Mouse (Mus musculus): ENCODE data around the gene Cd300c. TPM values are rescaled to one million over a fixed set of nuclear protein-coding genes. Genes with fewer than 3 reads are reported as not detected.
"Not testable (repeated sequence)": the region's sequence is repeated elsewhere in the genome, so short reads cannot be mapped to it uniquely, and the experiment has no call there.

Gene Cd300c
- polyA plus RNA-seq, 1 experiment, result 1.2 TPM

- 58% methylated on average over 4 of the region's 4 CpGs for WGBS
- Histone ChIP-seq H3K4me1 (ENCODE audit: control insufficient read depth, insufficient read depth, low read length) (no peaks in the 10 kb centered on the region), H3K4me3 (replicated peaks; ENCODE audit: extremely low read depth, low read depth, low read length) (no peak overlapping the region)
- DNase-seq, result no peak
- TF ChIP-seq POLR2A (IDR thresholded peaks at IDR 0.05; ENCODE audit: borderline replicate concordance, extremely low read depth, low read depth, low read length) (no peak), CTCF (IDR thresholded peaks at IDR 0.05; ENCODE audit: insufficient read depth, low read length) (no peak)
These were observed 35.4 kb downstream of the Cd300c start for GRCm38 (mm10) chr11:114933591-114933990.

GRCm38 (mm10) chr11:114931041-114931440 is 37.9 kb downstream of the Cd300c start:
- WGBS, result 64% methylated on average over 5 of the region's 5 CpGs
- no peak for DNase-seq
- Histone ChIP-seq H3K4me1 (ENCODE audit: control insufficient read depth, insufficient read depth, low read length) (no peaks in the 10 kb centered on the region), H3K4me3 (replicated peaks; ENCODE audit: extremely low read depth, low read depth, low read length) (no peak overlapping the region)
- TF ChIP-seq POLR2A (IDR thresholded peaks at IDR 0.05; ENCODE audit: borderline replicate concordance, extremely low read depth, low read depth, low read length) (no peak), CTCF (IDR thresholded peaks at IDR 0.05; ENCODE audit: insufficient read depth, low read length) (no peak)

GRCm38 (mm10) chr11:114929581-114929980 is 39.4 kb downstream of the Cd300c start:
- no peak overlapping the region for H3K4me3 ChIP-seq (replicated peaks; ENCODE audit: extremely low read depth, low read depth, low read length)
- no peaks in the 10 kb centered on the region for H3K4me1 ChIP-seq (ENCODE audit: control insufficient read depth, insufficient read depth, low read length)
- no peak for TF ChIP-seq CTCF (IDR thresholded peaks at IDR 0.05; ENCODE audit: insufficient read depth, low read length)
- no peak for TF ChIP-seq POLR2A (IDR thresholded peaks at IDR 0.05; ENCODE audit: borderline replicate concordance, extremely low read depth, low read depth, low read length)
- WGBS, result 84% methylated on average over 2 of the region's 2 CpGs
- DNase-seq, result no peak

DNA sequence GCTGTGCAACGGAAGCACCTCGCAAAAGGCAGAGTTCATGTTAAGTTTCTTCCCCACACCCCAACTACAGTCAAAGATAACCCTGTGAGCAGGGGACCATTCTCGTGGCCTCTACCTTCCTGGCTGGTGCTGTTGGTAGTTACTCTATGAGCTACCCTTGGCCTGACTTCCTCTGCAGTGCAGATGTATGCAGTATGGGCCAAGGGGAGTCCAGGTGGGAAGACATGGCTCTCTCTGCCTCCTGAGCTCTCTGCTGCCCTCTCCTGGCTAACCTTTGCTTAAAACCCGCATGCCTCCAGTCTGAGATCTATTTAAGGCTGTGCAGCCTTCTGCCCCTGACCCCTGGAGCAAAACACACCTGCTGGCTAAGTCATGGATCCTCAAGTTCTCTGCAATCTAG is 45.0 kb downstream of the Cd300c start:
- H3K4me1 ChIP-seq (ENCODE audit: control insufficient read depth, insufficient read depth, low read length), result no peaks in the 10 kb centered on the region
- TF ChIP-seq POLR2A (IDR thresholded peaks at IDR 0.05; ENCODE audit: borderline replicate concordance, extremely low read depth, low read depth, low read length), result no peak
- peak; percentile 64 for TF ChIP-seq CTCF (IDR thresholded peaks at IDR 0.05; ENCODE audit: insufficient read depth, low read length)
- WGBS, result 73% methylated on average over 4 of the region's 4 CpGs
- no peak overlapping the region for H3K4me3 ChIP-seq (replicated peaks; ENCODE audit: extremely low read depth, low read depth, low read length)
- no peak for DNase-seq

DNA sequence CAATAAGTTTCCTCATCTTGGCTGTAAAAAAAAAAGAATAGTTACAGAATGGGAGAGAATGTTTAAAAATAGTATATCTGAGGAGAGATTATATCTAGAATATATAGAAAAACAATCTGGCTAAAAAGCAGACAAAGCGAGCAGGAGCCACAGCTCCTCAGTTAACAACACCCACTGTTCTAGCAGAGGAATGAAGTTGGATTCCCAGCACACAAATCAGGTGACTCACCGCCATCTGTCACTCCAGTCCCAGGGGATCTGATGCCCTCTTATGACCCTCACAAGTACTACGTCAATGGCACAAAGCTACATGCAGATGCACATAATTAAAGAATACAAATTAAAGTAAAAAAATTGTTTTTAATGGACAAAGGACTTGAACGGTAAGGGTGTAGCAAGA is 46.5 kb downstream of the Cd300c start:
- WGBS, result 78% methylated on average over 4 of the region's 4 CpGs

DNA sequence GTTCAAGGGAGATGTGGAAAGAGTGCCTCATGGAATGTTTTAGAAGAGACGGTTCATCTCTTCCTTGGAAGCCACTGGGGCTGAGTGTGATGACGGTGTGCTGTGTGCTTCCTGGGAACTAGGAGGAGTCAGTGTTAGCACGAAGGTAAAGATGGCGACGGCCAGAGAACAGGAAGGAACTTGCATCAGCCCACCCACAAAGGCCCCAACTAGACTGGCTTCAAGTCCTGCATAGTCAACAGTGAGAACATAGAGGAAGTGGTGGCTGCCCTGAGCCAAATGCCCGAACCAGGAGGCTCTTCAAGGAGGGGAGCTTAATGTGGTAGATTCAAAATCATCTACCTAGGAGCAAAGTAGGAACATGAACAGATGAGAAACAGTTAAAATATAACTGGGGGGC is 51.8 kb downstream of the Cd300c start:
- no peak for DNase-seq
- TF ChIP-seq CTCF (IDR thresholded peaks at IDR 0.05; ENCODE audit: insufficient read depth, low read length) (no peak), POLR2A (IDR thresholded peaks at IDR 0.05; ENCODE audit: borderline replicate concordance, extremely low read depth, low read depth, low read length) (no peak)
- no peaks in the 10 kb centered on the region for H3K4me1 ChIP-seq (ENCODE audit: control insufficient read depth, insufficient read depth, low read length)
- 53% methylated on average over 6 of the region's 6 CpGs for WGBS
- H3K4me3 ChIP-seq (replicated peaks; ENCODE audit: extremely low read depth, low read depth, low read length), result no peak overlapping the region

More for the DNA sequence above, 46.5 kb downstream of the Cd300c start:
- TF ChIP-seq CTCF (IDR thresholded peaks at IDR 0.05; ENCODE audit: insufficient read depth, low read length), result no peak
- TF ChIP-seq POLR2A (IDR thresholded peaks at IDR 0.05; ENCODE audit: borderline replicate concordance, extremely low read depth, low read depth, low read length), result no peak
- H3K4me1 ChIP-seq (ENCODE audit: control insufficient read depth, insufficient read depth, low read length), result no peaks in the 10 kb centered on the region
- no peak for DNase-seq
- H3K4me3 ChIP-seq (replicated peaks; ENCODE audit: extremely low read depth, low read depth, low read length), result no peak overlapping the region

- no peak for TF ChIP-seq CTCF (IDR thresholded peaks at IDR 0.05; ENCODE audit: insufficient read depth, low read length)
- no peak for TF ChIP-seq POLR2A (IDR thresholded peaks at IDR 0.05; ENCODE audit: borderline replicate concordance, extremely low read depth, low read depth, low read length)
- no peak for DNase-seq
- WGBS, result 12% methylated on average over 7 of the region's 7 CpGs
- Histone ChIP-seq H3K4me1 (ENCODE audit: control insufficient read depth, insufficient read depth, low read length) (no peaks in the 10 kb centered on the region), H3K4me3 (replicated peaks; ENCODE audit: extremely low read depth, low read depth, low read length) (no peak overlapping the region)
These were observed 54.0 kb downstream of the Cd300c start for GRCm38 (mm10) chr11:114914978-114915377.

- no peak overlapping the region for H3K4me3 ChIP-seq (replicated peaks; ENCODE audit: extremely low read depth, low read depth, low read length)
- no peaks in the 10 kb centered on the region for H3K4me1 ChIP-seq (ENCODE audit: control insufficient read depth, insufficient read depth, low read length)
- TF ChIP-seq POLR2A (IDR thresholded peaks at IDR 0.05; ENCODE audit: borderline replicate concordance, extremely low read depth, low read depth, low read length) (no peak), CTCF (IDR thresholded peaks at IDR 0.05; ENCODE audit: insufficient read depth, low read length) (peak; percentile 94)
- 7% methylated on average over 9 of the region's 9 CpGs for WGBS
- DNase-seq, result peak; percentile 72
These were observed 56.1 kb downstream of the Cd300c start for GRCm38 (mm10) chr11:114912847-114913246.

DNA sequence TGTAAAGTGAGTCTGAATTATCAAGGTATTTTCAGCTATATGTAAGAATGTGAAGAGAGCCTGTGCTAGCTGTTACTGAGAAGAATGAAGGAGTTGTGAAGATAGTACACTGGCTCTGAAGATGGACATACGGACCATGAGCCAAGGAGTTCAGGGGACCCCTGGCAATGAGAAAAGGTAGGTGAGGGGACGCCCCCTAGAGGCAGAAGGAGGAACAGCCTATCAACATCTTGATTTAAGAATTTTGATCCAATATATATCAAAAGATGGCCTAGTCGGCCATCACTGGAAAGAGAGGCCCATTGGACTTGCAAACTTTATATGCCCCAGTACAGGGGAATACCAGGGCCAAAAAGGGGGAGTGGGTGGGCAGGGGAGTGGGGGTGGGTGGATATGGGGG is 59.4 kb downstream of the Cd300c start:
- not testable (repeated sequence) for H3K4me3 ChIP-seq (replicated peaks; ENCODE audit: extremely low read depth, low read depth, low read length); H3K4me1 ChIP-seq (ENCODE audit: control insufficient read depth, insufficient read depth, low read length); DNase-seq
- 33% methylated on average over 3 of the region's 3 CpGs for WGBS

DNA sequence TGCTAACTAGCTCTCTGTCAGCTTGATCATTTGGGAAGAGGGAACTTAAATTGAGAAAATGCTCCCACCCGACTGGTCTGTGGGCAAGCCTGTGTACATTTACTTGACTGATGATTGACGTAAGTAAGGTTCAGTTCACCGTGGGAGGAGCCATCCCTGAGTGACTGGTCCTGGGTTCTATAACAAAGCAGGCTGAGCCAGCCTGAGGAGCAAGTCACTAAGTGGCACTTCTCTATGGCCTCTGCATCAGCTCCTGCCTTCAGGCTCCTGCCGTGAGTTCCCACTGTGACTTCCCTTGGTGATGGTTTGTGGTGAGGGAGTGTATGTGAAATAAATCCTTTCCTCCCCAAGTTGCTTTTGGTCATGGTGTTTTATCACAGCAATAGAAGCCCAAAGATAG is 60.9 kb downstream of the Cd300c start:
- WGBS, result 42% methylated on average over 4 of the region's 4 CpGs
- DNase-seq, result no peak
- Histone ChIP-seq H3K4me1 (ENCODE audit: control insufficient read depth, insufficient read depth, low read length) (no peaks in the 10 kb centered on the region), H3K4me3 (replicated peaks; ENCODE audit: extremely low read depth, low read depth, low read length) (no peak overlapping the region)
- TF ChIP-seq CTCF (IDR thresholded peaks at IDR 0.05; ENCODE audit: insufficient read depth, low read length), result no peak
- TF ChIP-seq POLR2A (IDR thresholded peaks at IDR 0.05; ENCODE audit: borderline replicate concordance, extremely low read depth, low read depth, low read length), result no peak

GRCm38 (mm10) chr11:114907567-114907966 is 61.4 kb downstream of the Cd300c start:
- 74% methylated on average over 4 of the region's 4 CpGs for WGBS

More at GRCm38 (mm10) chr11:114907567-114907966, 61.4 kb downstream of the Cd300c start:
- TF ChIP-seq CTCF (IDR thresholded peaks at IDR 0.05; ENCODE audit: insufficient read depth, low read length) (no peak), POLR2A (IDR thresholded peaks at IDR 0.05; ENCODE audit: borderline replicate concordance, extremely low read depth, low read depth, low read length) (no peak)
- DNase-seq, result no peak
- Histone ChIP-seq H3K4me3 (replicated peaks; ENCODE audit: extremely low read depth, low read depth, low read length) (no peak overlapping the region), H3K4me1 (ENCODE audit: control insufficient read depth, insufficient read depth, low read length) (no peaks in the 10 kb centered on the region)

Other genes with a start within 250 kb of the Cd300c start
- gene Dnaic2, start 241.7 kb downstream of the Cd300c start, polyA plus RNA-seq (2012; rRNA removed), result 10.5 and 13.3 TPM in 2 replicates
- 8.9 and 9.2 TPM in 2 replicates for gene Kif19a, start 203.8 kb downstream of the Cd300c start, polyA plus RNA-seq (2012; rRNA removed)
- 0.54 and 0.59 TPM in 2 replicates for gene Btbd17, start 173.2 kb downstream of the Cd300c start, polyA plus RNA-seq (2012; rRNA removed)
- not detected in 2 replicates for gene Gpr142, start 170.2 kb downstream of the Cd300c start, polyA plus RNA-seq (2012; rRNA removed)
- gene Gprc5c, start 118.0 kb downstream of the Cd300c start, polyA plus RNA-seq (2012; rRNA removed), result 14.3 and 18.2 TPM in 2 replicates
- gene Cd300a, start 79.1 kb downstream of the Cd300c start, polyA plus RNA-seq (2012; rRNA removed), result 2.5 and 5.0 TPM in 2 replicates
- 2.4 and 5.4 TPM in 2 replicates for gene Cd300lb, start 34.8 kb downstream of the Cd300c start, polyA plus RNA-seq (2012; rRNA removed)
- 2.9 and 5.4 TPM in 2 replicates for gene Cd300ld, start 20.8 kb upstream of the Cd300c start, polyA plus RNA-seq (2012; rRNA removed)
- gene Cd300c2, start 32.7 kb upstream of the Cd300c start, polyA plus RNA-seq (2012; rRNA removed), result 15.5 and 24.6 TPM in 2 replicates
- 0.18 and 0.32 TPM in 2 replicates for gene Cd300ld2, start 47.0 kb upstream of the Cd300c start, polyA plus RNA-seq (2012; rRNA removed)
- gene Cd300ld4, start 57.9 kb upstream of the Cd300c start, polyA plus RNA-seq (2012; rRNA removed), result 0.43 and 0.77 TPM in 2 replicates
- 2.2 and 2.3 TPM in 2 replicates for gene Cd300ld5, start 68.6 kb upstream of the Cd300c start, polyA plus RNA-seq (2012; rRNA removed)
- 18.6 and 25.0 TPM in 2 replicates for gene Cd300ld3, start 79.3 kb upstream of the Cd300c start, polyA plus RNA-seq (2012; rRNA removed)
- gene Cd300e, start 93.0 kb upstream of the Cd300c start, polyA plus RNA-seq (2012; rRNA removed), result 2.1 and 2.6 TPM in 2 replicates
- 0.58 and 1.1 TPM in 2 replicates for gene Rab37, start 122.3 kb upstream of the Cd300c start, polyA plus RNA-seq (2012; rRNA removed)
- 12.2 and 20.6 TPM in 2 replicates for gene Cd300lf, start 164.8 kb upstream of the Cd300c start, polyA plus RNA-seq (2012; rRNA removed)
- 46.8 and 60.1 TPM in 2 replicates for gene Slc9a3r1, start 194.2 kb upstream of the Cd300c start, polyA plus RNA-seq (2012; rRNA removed)
- gene Tmem104, start 218.3 kb upstream of the Cd300c start, polyA plus RNA-seq (2012; rRNA removed), result 19.1 and 21.6 TPM in 2 replicates
- gene Nat9, start 218.7 kb upstream of the Cd300c start, polyA plus RNA-seq (2012; rRNA removed), result 18.8 and 26.4 TPM in 2 replicates

All from lung, adult 2 months (tissue).